Mouse (Mus musculus) layer of hippocampus, postnatal 25 days (tissue): ENCODE data around the gene Rab3d. TPM values are rescaled to one million over a fixed set of nuclear protein-coding genes. Genes with fewer than 3 reads are reported as not detected.

Experiments
- total RNA-seq, 2 experiments: library from RNA; stranded (reverse); gene quantifications; 2 replicates each; pipeline ENCODE4 v1.2.3; 2021

The Rab3d gene
- total RNA-seq, 2 experiments from 2014 or later: 19.5 to 24.0 TPM

Other genes starting within 250 kb of the Rab3d start
- gene Ldlr, start 194.7 kb downstream of the Rab3d start, total RNA-seq: 10 to 100 TPM; 20.5 to 20.7 TPM
- 1 to 10 TPM; 1.1 to 2.5 TPM for gene Spc24, start 157.9 kb downstream of the Rab3d start, total RNA-seq
- gene Kank2, start 119.4 kb downstream of the Rab3d start, total RNA-seq: 1 to 10 TPM; 6.3 to 7.4 TPM
- not detected for gene Angptl8, start 82.7 kb downstream of the Rab3d start, total RNA-seq
- 10 to 100 TPM; 13.1 to 18.4 TPM for gene Dock6, start 65.6 kb downstream of the Rab3d start, total RNA-seq
- gene Ccdc159, start 9.3 kb upstream of the Rab3d start, total RNA-seq: 10 to 100 TPM; 13.2 to 18.5 TPM
- 10 to 100 TPM; 40.2 to 45.0 TPM for gene Tmem205, start 9.4 kb upstream of the Rab3d start, total RNA-seq
- gene Plppr2, start 18.8 kb upstream of the Rab3d start, total RNA-seq: 100 to 1,000 TPM; 334 to 345 TPM
- gene Swsap1, start 37.6 kb upstream of the Rab3d start, total RNA-seq: 10 to 100 TPM; 14.7 to 16.0 TPM
- 1 to 10 TPM; 7.3 to 9.5 TPM for gene Epor, start 45.3 kb upstream of the Rab3d start, total RNA-seq
- 1 to 10 TPM; 1.5 to 1.9 TPM for gene Rgl3, start 71.3 kb upstream of the Rab3d start, total RNA-seq
- gene Ccdc151, start 84.4 kb upstream of the Rab3d start, total RNA-seq: 1 to 10 TPM; 7.0 to 7.6 TPM
- 100 to 1,000 TPM; 107 to 108 TPM for gene Prkcsh, start 84.6 kb upstream of the Rab3d start, total RNA-seq
- 100 to 1,000 TPM; 155 to 158 TPM for gene Elavl3, start 133.8 kb upstream of the Rab3d start, total RNA-seq
- gene Gm49318, start 153.1 kb upstream of the Rab3d start, total RNA-seq: 1 to 10 TPM; 1.2 to 3.9 TPM
- gene Zfp653, start 153.2 kb upstream of the Rab3d start, total RNA-seq: 10 to 100 TPM; 17.9 to 22.1 TPM
- gene Ecsit, start 167.2 kb upstream of the Rab3d start, total RNA-seq: 10 to 100 TPM; 45.6 to 45.8 TPM
- 1 to 10 TPM in 1 of 2 experiments, under 1 TPM in 1; 0.32 to 1.2 TPM for gene Cnn1, start 181.0 kb upstream of the Rab3d start, total RNA-seq
- 10 to 100 TPM; 53.1 to 57.9 TPM for gene Elof1, start 199.0 kb upstream of the Rab3d start, total RNA-seq
- under 1 TPM; 0.54 to 0.91 TPM for gene Acp5, start 217.5 kb upstream of the Rab3d start, total RNA-seq
- 10 to 100 TPM; 48.2 to 54.3 TPM for gene Pigyl, start 238.7 kb upstream of the Rab3d start, total RNA-seq